Mouse (Mus musculus) ovary, postnatal 14 days (tissue): ENCODE results near the gene Itgb3.

Experiments used
- DNase-seq: peaks from one replicate; pipeline ENCODE4 v3.0.0; 2022; ENCODE audit warnings: low spot score

Gene Itgb3

GRCm38 (mm10) chr11:104582630-104583364 lies 25.0 kb upstream of the Itgb3 start:
- no peak for DNase-seq

- DNase-seq, result no peak
Observed at GRCm38 (mm10) chr11:104585495-104585894, 22.3 kb upstream of the Itgb3 start.

GRCm38 (mm10) chr11:104587904-104588303 lies 19.9 kb upstream of the Itgb3 start:
- DNase-seq, result no peak

- no peak for DNase-seq
Observed at GRCm38 (mm10) chr11:104588513-104588912, 19.3 kb upstream of the Itgb3 start.

- no peak for DNase-seq
Observed at GRCm38 (mm10) chr11:104589570-104589969, 18.2 kb upstream of the Itgb3 start.

- DNase-seq, result peak; percentile 74
Observed at GRCm38 (mm10) chr11:104590148-104590547, 17.7 kb upstream of the Itgb3 start.

- DNase-seq, result no peak
Observed at GRCm38 (mm10) chr11:104592066-104592835, 15.5 kb upstream of the Itgb3 start.

GRCm38 (mm10) chr11:104596365-104596764 lies 11.4 kb upstream of the Itgb3 start:
- DNase-seq, result no peak

GRCm38 (mm10) chr11:104599265-104599945 lies 8.4 kb upstream of the Itgb3 start:
- DNase-seq, result no peak

- DNase-seq, result no peak
Observed at GRCm38 (mm10) chr11:104600675-104601074, 7.1 kb upstream of the Itgb3 start.

GRCm38 (mm10) chr11:104604192-104604591 lies 3.6 kb upstream of the Itgb3 start:
- no peak for DNase-seq

- no peak for DNase-seq
Observed at GRCm38 (mm10) chr11:104608249-104608920, 585 bp downstream of the Itgb3 start.

- no peak for DNase-seq
Observed at GRCm38 (mm10) chr11:104609033-104609684, 1.4 kb downstream of the Itgb3 start.

- no peak for DNase-seq
Observed at GRCm38 (mm10) chr11:104609733-104610132, 1.9 kb downstream of the Itgb3 start.

- DNase-seq, result no peak
Observed at GRCm38 (mm10) chr11:104611579-104612151, 3.9 kb downstream of the Itgb3 start.

- DNase-seq, result no peak
Observed at GRCm38 (mm10) chr11:104613551-104613950, 5.8 kb downstream of the Itgb3 start.

GRCm38 (mm10) chr11:104614130-104614529 lies 6.3 kb downstream of the Itgb3 start:
- DNase-seq, result no peak

- DNase-seq, result no peak
Observed at GRCm38 (mm10) chr11:104616182-104616581, 8.4 kb downstream of the Itgb3 start.

GRCm38 (mm10) chr11:104618638-104619076 lies 10.9 kb downstream of the Itgb3 start:
- DNase-seq, result no peak

GRCm38 (mm10) chr11:104619084-104620022 lies 11.6 kb downstream of the Itgb3 start:
- no peak for DNase-seq
